ENCODE assay signal across 14 mouse cellular contexts in the genomic region with DNA sequence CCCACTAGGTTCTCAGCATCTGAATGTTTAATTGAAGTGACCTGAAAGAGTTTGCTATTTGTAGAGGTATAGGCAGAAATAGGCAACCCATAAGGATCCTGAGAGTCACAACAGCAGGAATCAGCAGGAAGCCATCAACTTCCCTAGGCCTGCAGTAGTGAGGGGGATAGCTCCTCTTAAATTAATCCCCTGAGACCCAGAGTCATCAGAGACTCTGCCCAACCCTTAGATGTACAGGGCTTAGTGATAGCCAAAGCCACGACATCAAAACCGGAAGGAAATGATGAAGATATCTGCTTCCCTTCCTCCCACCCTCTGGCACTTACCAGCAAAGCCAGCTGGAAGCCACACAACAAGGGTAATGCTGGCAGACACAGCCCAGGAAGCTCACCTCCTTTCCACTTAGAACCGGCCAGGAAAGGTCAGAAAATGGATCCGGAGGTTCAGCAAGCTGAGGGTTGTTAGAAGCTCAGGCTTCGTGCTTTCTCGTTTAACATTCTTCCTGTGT.
DNase-seq lines count a peak whose midpoint lies in the region; ATAC-seq and TF ChIP-seq lines count a peak whose summit lies in the region.
"Had no signal": no experiment of that assay in that cellular context is flagged by ENCODE, and none has a peak within 500 bp of the region (broad histone marks: within the 10 kb centered on the region; RNA-seq: fewer than 3 reads in every experiment).

No protein-coding gene starts in this region.

- H3K4me3 ChIP-seq in kidney, adult 2 months (ENCODE audit: insufficient read depth, low read depth, low read length) = no peak overlapping the region
- no peak overlapping the region for H3K4me3 ChIP-seq in midbrain, embryonic 14.5 days (replicated peaks; ENCODE audit: low read depth, low read length)
- H3K4me3 ChIP-seq: forebrain, embryonic 10.5 days had no signal

- no peaks in the 10 kb centered on the region for H3K4me1 ChIP-seq in kidney, adult 2 months (ENCODE audit: control insufficient read depth, insufficient read depth, low read length)
- H3K4me1 ChIP-seq in midbrain, embryonic 14.5 days (ENCODE audit: control insufficient read depth, insufficient read depth, low read length) = no peaks in the 10 kb centered on the region

- no peaks in the 10 kb centered on the region for H3K9me3 ChIP-seq in midbrain, embryonic 14.5 days (ENCODE audit: control insufficient read depth, low read length)
- H3K9me3 ChIP-seq: forebrain, embryonic 10.5 days had no signal

- peak; percentile 48 for ATAC-seq in granulocyte monocyte progenitor cell, adult 5-6 weeks (replicated peaks; ENCODE audit: poor library complexity, severe bottlenecking)
- no peak for ATAC-seq in midbrain, embryonic 14.5 days (ENCODE audit: low FRiP score, low TSS enrichment)

- H3K36me3 ChIP-seq in kidney, adult 2 months (ENCODE audit: control insufficient read depth, insufficient read depth, low read length) = no peaks in the 10 kb centered on the region
- no peaks in the 10 kb centered on the region for H3K36me3 ChIP-seq in midbrain, embryonic 14.5 days (ENCODE audit: control insufficient read depth, insufficient read depth, low read length)
- H3K36me3 ChIP-seq: forebrain, embryonic 10.5 days had no signal

- DNase-seq in cerebellum, postnatal 25 days = peak; percentile 14 to 28
- no peak for DNase-seq in cerebellum, postnatal 36 days
- DNase-seq in kidney, adult 2 months = peak; percentile 9
- DNase-seq in kidney, adult 8-10 months = no peak
- DNase-seq in kidney, postnatal 4 days = peak; percentile 25 to 28
- no peak for DNase-seq in midbrain, embryonic 14.5 days
- DNase-seq: adrenal gland, postnatal 10 days; gastrocnemius, postnatal 25 days; lung, postnatal 36 days; thymus, postnatal 25 days had no signal

- no peaks in the 10 kb centered on the region for H3K27me3 ChIP-seq in kidney, adult 2 months (replicated peaks; ENCODE audit: control insufficient read depth, insufficient read depth, low read length)
- no peaks in the 10 kb centered on the region for H3K27me3 ChIP-seq in midbrain, embryonic 14.5 days (ENCODE audit: control insufficient read depth, insufficient read depth, low read length)

- no peak overlapping the region for H3K9ac ChIP-seq in midbrain, embryonic 14.5 days (replicated peaks; ENCODE audit: low read length)

- no peak overlapping the region for H3K27ac ChIP-seq in kidney, adult 2 months (ENCODE audit: insufficient read depth, low read depth, low read length)
- no peak overlapping the region for H3K27ac ChIP-seq in midbrain, embryonic 14.5 days (replicated peaks; ENCODE audit: low read depth, low read length)
- H3K27ac ChIP-seq: forebrain, embryonic 10.5 days; stomach, postnatal 0 days had no signal

- no peak for TF ChIP-seq CTCF in kidney, adult 2 months (conservative IDR thresholded peaks at IDR 0.05; ENCODE audit: insufficient read depth, insufficient read length, low read depth, low read length)

- H3K4me2 ChIP-seq in midbrain, embryonic 14.5 days (ENCODE audit: low read length) = no peak overlapping the region
- H3K4me2 ChIP-seq: midbrain, embryonic 11.5 days had no signal

- no peak for TF ChIP-seq POLR2A in kidney, adult 2 months (IDR thresholded peaks at IDR 0.05; ENCODE audit: low read depth, low read length)

- WGBS in kidney, adult 2 months = 13% methylated on average over 6 of the region's 6 CpGs
- WGBS in midbrain, embryonic 14.5 days = 61% methylated on average over 6 of the region's 6 CpGs

Comparison
In these comparisons a context has a peak if more than half of its experiments do, and no peak if none do; other contexts are left out.
1. DNase-seq: peak in cerebellum, postnatal 25 days (2 of 2), kidney, adult 2 months (single experiment) and kidney, postnatal 4 days (2 of 2); none in cerebellum, postnatal 36 days (0 of 2), kidney, adult 8-10 months (0 of 2) and midbrain, embryonic 14.5 days (single experiment).